Mouse (Mus musculus): Measurements from ENCODE around the gene Tmem267. TPM values are rescaled to one million over a fixed set of nuclear protein-coding genes. Genes with fewer than 3 reads are reported as not detected.
"Not testable (repeated sequence)": the region's sequence is repeated elsewhere in the genome, so short reads cannot be mapped to it uniquely, and the experiment has no call there.

The Tmem267 gene
- total RNA-seq (2021), result 1 to 10 TPM; 7.2 to 7.4 TPM
- long read RNA-seq, experiment 1, partial matches to known transcripts, result 0 of 6 reads
- long read RNA-seq, experiment 1, other reads (novel, unspliced or antisense), result 3 of 6 reads
- long read RNA-seq, experiment 2, partial matches to known transcripts, result 0 of 5 reads
- long read RNA-seq, experiment 2, other reads (novel, unspliced or antisense), result 2 of 5 reads

- peak; percentile 92 to 93 for DNase-seq
- intact Hi-C loops (cut with DNase I), result no loop called here
These were observed at the start of gene Tmem267, which contains the start of gene 3110070M22Rik for GRCm38 (mm10) chr13:119487880-119488580. Gene Tmem267 (plus strand): TSS chr13:119488039. Gene 3110070M22Rik (minus strand): TSS chr13:119488383.

DNA sequence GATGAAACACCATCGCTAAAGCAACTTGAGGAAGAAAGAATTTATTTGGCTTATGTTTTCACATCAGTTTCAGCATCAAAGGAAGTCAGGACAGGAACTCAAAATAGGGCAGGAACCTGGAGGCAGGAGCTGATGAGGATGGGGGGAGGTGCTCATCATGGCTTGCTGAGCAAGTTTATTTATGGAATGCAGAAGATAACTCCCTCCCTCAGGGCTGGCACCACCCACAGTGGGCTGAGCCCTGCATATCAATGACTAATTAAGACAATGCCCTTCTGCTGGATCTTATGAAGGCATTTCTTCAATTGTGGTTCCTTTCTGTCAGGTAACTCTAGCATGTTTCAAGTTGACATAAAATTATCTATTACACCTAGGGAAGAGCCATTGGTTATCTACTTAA is 45.6 kb upstream of the Tmem267 start:
- intact Hi-C loops (cut with DNase I), result no loop called here
- no peak for DNase-seq

- DNase-seq, result no peak
- intact Hi-C loops (cut with DNase I), result no loop called here
These were observed 34.3 kb upstream of the Tmem267 start for GRCm38 (mm10) chr13:119453563-119453962.

DNA sequence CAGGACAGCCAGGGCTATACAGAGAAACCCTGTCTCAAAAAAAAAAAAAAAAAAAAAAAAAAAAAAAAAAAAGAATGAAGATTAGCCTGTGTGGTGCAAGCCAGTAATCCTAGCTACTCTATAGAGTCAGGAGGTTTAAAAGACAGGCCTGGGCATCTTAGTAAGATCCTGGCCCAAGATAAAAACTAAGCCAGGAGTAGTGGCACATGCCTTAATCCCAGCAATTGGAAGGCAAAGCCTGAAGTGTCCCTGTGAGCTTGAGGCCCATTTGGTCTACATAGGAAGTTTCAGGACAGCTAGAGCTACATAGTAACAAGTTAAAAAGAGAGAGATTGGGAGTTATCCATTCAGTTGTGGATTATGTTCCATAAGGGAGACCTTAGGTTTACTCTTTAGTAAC is 32.8 kb upstream of the Tmem267 start:
- intact Hi-C loops (cut with DNase I), result no loop called here
- DNase-seq, result no peak

GRCm38 (mm10) chr13:119456342-119456741 is 31.5 kb upstream of the Tmem267 start:
- no peak for DNase-seq
- intact Hi-C loops (cut with DNase I), result no loop called here

DNA sequence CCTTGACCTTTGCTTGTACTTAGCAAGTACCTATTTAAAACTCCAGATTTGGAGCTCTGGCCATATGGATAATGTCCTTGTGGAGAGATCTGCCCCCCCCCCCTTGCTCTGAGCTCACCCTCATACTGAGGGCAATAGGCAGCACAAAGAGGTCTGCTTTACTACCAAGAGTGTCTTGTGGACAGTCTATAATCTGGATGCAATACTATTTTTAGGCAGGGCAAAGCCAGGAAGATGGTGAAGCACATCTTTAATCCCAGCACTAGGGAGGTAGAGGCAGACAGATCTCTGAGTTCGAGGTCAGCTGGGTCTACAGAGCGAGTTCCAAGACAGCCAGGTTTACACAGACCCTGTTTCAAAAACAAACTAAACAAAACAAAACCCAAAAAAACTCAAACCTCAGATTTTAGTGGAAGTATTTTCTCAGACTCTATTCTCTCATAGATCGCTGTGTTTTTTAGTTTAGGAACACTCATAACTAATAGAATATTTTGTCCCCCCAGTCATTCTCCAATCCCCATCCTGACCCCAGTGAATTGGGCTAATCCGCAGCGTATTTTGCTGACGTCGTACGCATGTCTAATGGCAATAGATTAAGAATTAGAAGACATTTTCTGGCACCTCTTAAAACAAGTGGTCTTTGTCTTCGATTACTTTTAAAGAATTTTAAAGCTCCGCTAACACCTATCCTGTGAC is 25.8 kb upstream of the Tmem267 start:
- intact Hi-C loops (cut with DNase I), result loop anchor here (2.0 kb wide), 1 partner anchor 25 kb away; no protein-coding TSS in a partner anchor
- DNase-seq, result no peak

DNA sequence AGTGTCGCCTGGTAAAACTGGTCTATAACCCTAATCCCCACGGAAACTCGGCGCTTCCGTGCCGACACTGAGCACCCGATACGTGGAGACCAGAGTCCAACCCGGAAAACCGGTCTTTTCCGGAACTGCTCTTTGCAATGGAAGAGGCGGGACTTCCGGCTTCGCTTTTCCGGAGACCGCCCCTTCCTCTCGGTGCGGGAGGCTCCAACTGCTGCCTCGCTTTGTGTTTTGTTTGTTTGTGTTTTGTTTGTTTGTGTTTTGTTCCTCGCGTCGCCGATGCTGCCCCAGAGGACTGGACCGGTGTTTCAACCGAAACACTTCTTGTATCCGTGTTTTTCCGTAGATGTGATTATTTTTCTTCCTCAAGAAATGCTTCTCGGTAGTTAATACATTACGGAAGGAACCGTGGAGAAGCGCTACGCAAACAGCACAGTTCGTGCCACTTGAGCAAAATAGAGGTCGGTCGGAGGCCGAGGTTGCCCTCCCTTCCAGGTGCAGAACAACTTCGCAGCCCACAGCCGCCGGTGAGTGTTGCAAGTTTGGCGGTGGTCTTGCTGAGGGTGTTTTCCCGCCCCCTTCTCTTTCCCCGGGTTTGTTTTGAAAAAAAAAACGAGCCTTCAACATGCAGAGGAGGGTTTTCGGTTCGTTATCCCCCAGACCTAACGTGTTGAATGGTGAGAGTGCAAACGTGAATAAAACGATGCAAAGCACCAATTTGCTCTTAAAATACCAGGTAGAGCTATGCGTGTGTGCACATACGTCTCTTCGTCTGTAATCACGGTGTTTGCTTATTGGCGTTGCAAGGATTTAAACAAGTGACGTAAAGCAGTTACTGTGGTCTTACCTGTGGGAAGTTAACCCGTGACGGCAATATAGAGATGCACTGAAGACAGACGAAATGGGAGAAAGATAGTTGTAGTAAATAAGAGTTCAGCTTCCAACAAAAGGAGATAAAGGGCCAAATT is 25.0 kb upstream of the Tmem267 start, which contains the start of gene 4833420G17Rik:
TSS of gene 4833420G17Rik (plus strand) at position 173 of the 965 bp plus-strand sequence.
- intact Hi-C loops (cut with DNase I), result no loop called here
- peak; percentile 87 to 91 for DNase-seq

- DNase-seq, result no peak
These were observed 11.2 kb upstream of the Tmem267 start for GRCm38 (mm10) chr13:119476631-119477030.

DNA sequence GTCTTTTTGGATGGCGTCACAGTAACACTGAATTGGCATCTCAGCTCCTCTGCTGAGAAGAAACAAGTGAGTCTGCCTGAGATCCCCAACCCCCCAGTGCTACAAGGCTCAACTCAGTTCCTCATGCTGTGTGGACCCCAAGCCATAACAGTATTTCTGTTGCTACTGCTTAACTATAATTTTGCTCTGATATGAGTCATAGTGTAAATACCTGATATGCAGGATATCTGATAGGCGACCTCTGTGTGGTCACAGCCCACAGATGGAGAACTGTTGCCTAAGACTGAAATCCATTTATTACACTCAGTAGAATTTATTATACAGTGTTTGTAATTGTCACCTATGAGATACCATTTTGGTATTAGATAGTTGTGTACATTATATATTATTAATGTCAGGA is 10.1 kb upstream of the Tmem267 start:
- intact Hi-C loops (cut with DNase I), result no loop called here
- no peak for DNase-seq

More at GRCm38 (mm10) chr13:119476631-119477030, 11.2 kb upstream of the Tmem267 start:
- intact Hi-C loops (cut with DNase I), result no loop called here

DNA sequence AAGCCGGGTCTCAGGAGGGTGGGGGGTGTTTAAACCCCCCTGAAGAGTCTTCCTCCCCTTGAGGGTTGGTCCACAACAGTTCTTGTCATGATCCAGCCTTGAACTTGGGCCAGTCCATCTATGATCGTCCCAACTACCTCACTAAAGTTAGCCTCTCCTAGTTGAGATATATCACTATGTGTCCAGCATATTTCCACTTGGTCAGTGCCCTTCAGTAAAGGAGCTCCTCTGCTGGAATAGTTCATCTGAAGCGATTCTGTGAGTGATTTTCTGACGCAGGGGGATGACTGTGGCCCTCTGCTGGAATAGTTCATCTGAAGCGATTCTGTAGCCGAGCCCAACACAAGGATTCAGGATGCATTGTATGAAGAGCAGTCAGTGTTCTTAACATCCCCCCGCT is 485 bp upstream of the Tmem267 start:
- intact Hi-C loops (cut with DNase I), result no loop called here
- no peak for DNase-seq

DNA sequence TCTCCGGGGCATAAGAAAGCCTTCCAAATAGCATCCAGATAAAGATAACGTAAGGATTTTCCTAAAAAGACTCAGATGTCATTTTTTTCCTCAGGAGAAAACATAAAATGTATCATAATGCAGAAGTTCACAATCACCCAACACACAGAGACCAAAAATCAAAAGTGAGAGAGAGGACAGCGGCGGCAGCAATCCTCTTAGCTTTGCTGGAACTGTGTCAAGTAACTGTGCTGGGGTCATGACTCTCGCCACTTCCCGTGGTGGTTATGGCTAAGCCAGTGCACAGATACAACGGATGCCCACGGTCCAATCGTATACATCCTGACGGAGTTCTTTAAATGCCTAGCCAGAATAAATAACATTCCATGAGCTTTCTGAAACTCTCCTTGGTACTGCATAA is 4.2 kb downstream of the Tmem267 start:
- DNase-seq; intact Hi-C loops (cut with DNase I): not testable (repeated sequence)

GRCm38 (mm10) chr13:119494938-119495337 is 7.1 kb downstream of the Tmem267 start:
- intact Hi-C loops (cut with DNase I); DNase-seq: not testable (repeated sequence)

DNA sequence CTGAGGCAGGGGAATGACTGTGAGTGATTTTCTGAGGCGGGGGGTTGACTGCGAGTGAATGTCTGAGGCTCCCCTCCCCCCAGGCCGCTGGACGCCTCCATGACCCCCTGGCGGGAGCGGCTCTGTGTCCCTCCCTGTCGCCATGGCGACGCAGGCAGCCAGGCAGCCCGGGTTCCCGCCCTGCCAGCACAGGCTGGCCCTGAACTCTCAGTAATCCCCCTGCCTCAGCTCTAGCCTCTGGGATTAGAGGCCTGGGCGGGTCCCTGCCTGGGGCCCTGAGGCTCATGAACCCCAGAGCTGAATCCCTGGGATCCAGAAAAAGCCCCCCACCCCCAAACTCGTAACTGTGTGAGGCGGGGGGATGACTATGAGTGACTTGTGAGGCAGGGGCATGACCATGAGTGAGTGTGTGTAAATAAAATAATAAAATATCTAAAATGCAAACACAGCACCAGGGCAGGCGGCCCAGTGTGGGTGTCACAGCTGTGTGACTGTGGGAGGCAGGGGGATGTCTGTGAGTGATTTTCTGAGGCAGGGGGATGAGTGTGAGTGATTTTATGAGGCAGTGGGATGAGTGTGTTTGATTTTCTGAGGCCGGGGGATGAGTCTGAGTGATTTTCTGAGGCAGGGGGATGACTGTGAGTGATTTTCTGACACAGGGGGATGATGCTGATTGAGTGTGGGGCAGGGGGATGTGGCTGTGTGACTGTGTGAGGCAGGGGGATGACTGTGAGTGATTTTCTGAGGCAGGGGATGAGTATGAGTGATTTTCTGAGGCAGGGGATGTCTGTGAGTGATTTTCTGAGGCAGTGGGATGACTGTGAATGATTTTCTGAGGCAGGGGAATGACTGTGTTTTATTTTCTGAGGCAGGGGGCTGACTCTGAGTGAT is 108.7 kb downstream of the Tmem267 start:
- peak; percentile 34 to 58 for DNase-seq
- intact Hi-C loops (cut with DNase I), result not testable (repeated sequence)

- intact Hi-C loops (cut with DNase I), result not testable (repeated sequence)
- peak in 1 of 2 experiments; percentile 7 for DNase-seq
These were observed 110.6 kb downstream of the Tmem267 start for GRCm38 (mm10) chr13:119598466-119598865.

GRCm38 (mm10) chr13:119599066-119599465 is 111.2 kb downstream of the Tmem267 start:
- intact Hi-C loops (cut with DNase I), result not testable (repeated sequence)
- DNase-seq, result peak; percentile 19 to 30

DNA sequence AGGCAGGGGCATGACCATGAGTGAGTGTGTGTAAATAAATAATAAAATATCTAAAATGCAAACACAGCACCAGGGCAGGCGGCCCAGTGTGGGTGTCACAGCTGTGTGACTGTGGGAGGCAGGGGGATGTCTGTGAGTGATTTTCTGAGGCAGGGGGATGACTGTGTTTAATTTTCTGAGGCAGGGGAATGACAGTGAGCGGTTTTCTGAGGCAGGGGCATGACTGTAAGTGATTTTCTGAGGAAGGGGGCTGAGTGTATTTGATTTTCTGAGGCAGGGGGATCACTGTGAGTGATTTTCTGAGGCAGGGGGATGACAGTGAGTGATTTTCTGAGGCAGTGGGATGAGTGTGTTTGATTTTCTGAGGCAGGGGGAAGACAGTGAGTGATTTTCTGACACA is 111.7 kb downstream of the Tmem267 start:
- intact Hi-C loops (cut with DNase I), result not testable (repeated sequence)

GRCm38 (mm10) chr13:119600166-119600565 is 112.3 kb downstream of the Tmem267 start:
- DNase-seq, result peak; percentile 28 to 52
- intact Hi-C loops (cut with DNase I), result not testable (repeated sequence)

More for the DNA sequence above, 111.7 kb downstream of the Tmem267 start:
- not testable (repeated sequence) for DNase-seq

DNA sequence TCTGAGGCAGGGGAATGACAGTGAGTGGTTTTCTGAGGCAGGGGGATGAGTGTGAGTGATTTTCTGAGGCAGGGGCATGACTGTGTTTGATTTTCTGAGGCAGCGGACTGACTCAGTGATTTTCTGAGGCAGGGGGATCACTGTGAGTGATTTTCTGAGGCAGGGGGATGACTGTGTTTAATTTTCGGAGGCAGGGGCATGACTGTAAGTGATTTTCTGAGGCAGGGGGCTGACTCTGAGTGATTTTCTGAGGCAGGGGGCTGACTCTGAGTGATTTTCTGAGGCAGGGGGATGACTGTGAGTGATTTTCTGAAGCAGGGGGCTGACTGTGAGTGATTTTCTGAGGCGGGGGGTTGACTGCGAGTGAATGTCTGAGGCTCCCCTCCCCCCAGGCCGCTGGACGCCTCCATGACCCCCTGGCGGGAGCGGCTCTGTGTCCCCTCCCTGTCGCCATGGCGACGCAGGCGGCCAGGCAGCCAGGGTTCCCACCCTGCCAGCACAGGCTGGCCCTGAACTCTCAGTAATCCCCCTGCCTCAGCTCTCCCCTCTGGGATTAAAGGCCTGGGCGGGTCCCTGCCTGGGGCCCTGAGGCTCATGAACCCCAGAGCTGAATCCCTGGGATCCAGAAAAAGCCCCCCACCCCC is 115.0 kb downstream of the Tmem267 start:
- intact Hi-C loops (cut with DNase I), result not testable (repeated sequence)
- peak; percentile 58 to 74 for DNase-seq
